Comparison of ENCODE assay signal across 8 mouse cellular contexts in genomic region chr4:105122429-105122828, GRCm38 (mm10). TPM values are rescaled to one million over a fixed set of nuclear protein-coding genes. Genes with fewer than 3 reads are reported as not detected.
DNase-seq lines count a peak whose midpoint lies in the region; ATAC-seq and TF ChIP-seq lines count a peak whose summit lies in the region.
"Had no signal": no experiment of that assay in that cellular context is flagged by ENCODE, and none has a peak within 500 bp of the region (broad histone marks: within the 10 kb centered on the region; RNA-seq: fewer than 3 reads in every experiment).

No protein-coding gene starts in this region.

- no peaks in the 10 kb centered on the region for H3K4me1 ChIP-seq in neural tube, embryonic 15.5 days
- no peaks in the 10 kb centered on the region for H3K4me1 ChIP-seq in embryonic facial prominence, embryonic 14.5 days (ENCODE audit: control insufficient read depth, insufficient read depth, low read length)
- H3K4me1 ChIP-seq in lung, embryonic 14.5 days (ENCODE audit: insufficient read depth) = no peaks in the 10 kb centered on the region

- no peaks in the 10 kb centered on the region for H3K27me3 ChIP-seq in neural tube, embryonic 15.5 days (replicated peaks)
- no peaks in the 10 kb centered on the region for H3K27me3 ChIP-seq in embryonic facial prominence, embryonic 14.5 days (replicated peaks; ENCODE audit: control insufficient read depth, insufficient read depth, low read length)
- H3K27me3 ChIP-seq in lung, embryonic 14.5 days (ENCODE audit: insufficient read depth, low read length) = no peaks in the 10 kb centered on the region
- H3K27me3 ChIP-seq in splenic B cell, adult 2 months (ENCODE audit: control insufficient read depth, insufficient read depth, low read length, poor library complexity, severe bottlenecking) = no peaks in the 10 kb centered on the region

- ATAC-seq in neural tube, embryonic 15.5 days (ENCODE audit: low FRiP score) = no peak
- no peak for ATAC-seq in embryonic facial prominence, embryonic 14.5 days (ENCODE audit: low read depth)
- no peak for ATAC-seq in lung, embryonic 14.5 days (ENCODE audit: insufficient read depth)

- DNase-seq in neural tube, embryonic 10.5 days (ENCODE audit: extremely low spot score, low spot score) = peak; percentile 62
- DNase-seq in adrenal gland, postnatal 36 days = peak; percentile 83 to 84
- DNase-seq in embryonic facial prominence, embryonic 14.5 days (ENCODE audit: low spot score) = peak; percentile 62
- peak; percentile 66 to 89 for DNase-seq in kidney, adult 8-10 months
- DNase-seq in lung, embryonic 14.5 days = peak; percentile 79
- DNase-seq in splenic B cell, adult 2 months (ENCODE audit: low read depth, low spot score) = peak; percentile 54

- TF ChIP-seq CTCF in lung, embryonic 14.5 days (IDR thresholded peaks at IDR 0.05; ENCODE audit: low read depth) = peak; percentile 62

- no peak overlapping the region for H3K4me2 ChIP-seq in neural tube, embryonic 15.5 days
- H3K4me2 ChIP-seq in embryonic facial prominence, embryonic 14.5 days (ENCODE audit: low read depth, low read length) = no peak overlapping the region
- no peak overlapping the region for H3K4me2 ChIP-seq in lung, embryonic 14.5 days

- no peaks in the 10 kb centered on the region for H3K36me3 ChIP-seq in neural tube, embryonic 15.5 days
- H3K36me3 ChIP-seq in embryonic facial prominence, embryonic 14.5 days (ENCODE audit: control insufficient read depth, insufficient read depth, low read length) = no peaks in the 10 kb centered on the region
- no peaks in the 10 kb centered on the region for H3K36me3 ChIP-seq in lung, embryonic 14.5 days (ENCODE audit: insufficient read depth)
- H3K36me3 ChIP-seq in splenic B cell, adult 2 months (ENCODE audit: control insufficient read depth, insufficient read depth, low read length, poor library complexity, severe bottlenecking) = no peaks in the 10 kb centered on the region

- WGBS in neural tube, embryonic 15.5 days = 48% methylated on average over 8 of the region's 8 CpGs
- 46% methylated on average over 8 of the region's 8 CpGs for WGBS in embryonic facial prominence, embryonic 14.5 days
- WGBS in lung, embryonic 14.5 days = 45% methylated on average over 8 of the region's 8 CpGs

- H3K9me3 ChIP-seq in neural tube, embryonic 15.5 days (replicated peaks) = no peaks in the 10 kb centered on the region
- 0 out of 2 replicates have a peak, but pooled peaks cover 3% of the 10 kb centered on the region for H3K9me3 ChIP-seq in embryonic facial prominence, embryonic 14.5 days (ENCODE audit: control insufficient read depth, low read length)
- H3K9me3 ChIP-seq in lung, embryonic 14.5 days (ENCODE audit: low read depth, low read length) = no peaks in the 10 kb centered on the region

- no peak overlapping the region for H3K9ac ChIP-seq in neural tube, embryonic 15.5 days (replicated peaks)
- H3K9ac ChIP-seq in embryonic facial prominence, embryonic 14.5 days (ENCODE audit: low read depth, low read length) = no peak overlapping the region
- H3K9ac ChIP-seq in lung, embryonic 14.5 days = no peak overlapping the region

- no peak overlapping the region for H3K27ac ChIP-seq in neural tube, embryonic 15.5 days (replicated peaks)
- no peak overlapping the region for H3K27ac ChIP-seq in embryonic facial prominence, embryonic 14.5 days (replicated peaks; ENCODE audit: low read depth, low read length)
- H3K27ac ChIP-seq in lung, embryonic 14.5 days (ENCODE audit: low read depth) = no peak overlapping the region
- H3K27ac ChIP-seq: macrophage had no signal

- H3K4me3 ChIP-seq in neural tube, embryonic 15.5 days (replicated peaks) = no peak overlapping the region
- H3K4me3 ChIP-seq in embryonic facial prominence, embryonic 14.5 days (ENCODE audit: low read depth, low read length) = no peak overlapping the region
- H3K4me3 ChIP-seq in lung, embryonic 14.5 days (ENCODE audit: low read depth, low read length) = no peak overlapping the region

RNA-seq across cellular contexts. Expression of gene Prkaa2, which starts 12.7 kb away (rescaled TPM):
- polyA plus RNA-seq in neural tube, embryonic 15.5 days (2015; fragmentation: Nextera tagmentation; extraction: Ambion mirVana) = 9.6 and 10.7 TPM in 2 replicates
- total RNA-seq in adrenal gland, postnatal 36 days (2021) = 10 to 100 TPM in 1 of 2 experiments, 1 to 10 TPM in 1; 6.8 to 13.7 TPM
- 3.9 and 5.6 TPM in 2 replicates for polyA plus RNA-seq in embryonic facial prominence, embryonic 14.5 days (2014; fragmentation: Nextera tagmentation; extraction: Ambion mirVana)
- polyA plus RNA-seq in lung, embryonic 14.5 days (2014; fragmentation: Nextera tagmentation; extraction: Ambion mirVana) = 1.2 and 1.9 TPM in 2 replicates

RNA-seq across cellular contexts. Expression of gene Plpp3, which starts 34.7 kb away (rescaled TPM):
- polyA plus RNA-seq in neural tube, embryonic 15.5 days (2015; fragmentation: Nextera tagmentation; extraction: Ambion mirVana) = 72.6 and 73.6 TPM in 2 replicates
- 100 to 1,000 TPM; 246 to 407 TPM for total RNA-seq in adrenal gland, postnatal 36 days (2021)
- 107 and 123 TPM in 2 replicates for polyA plus RNA-seq in embryonic facial prominence, embryonic 14.5 days (2014; fragmentation: Nextera tagmentation; extraction: Ambion mirVana)
- 64.8 and 67.1 TPM in 2 replicates for polyA plus RNA-seq in lung, embryonic 14.5 days (2014; fragmentation: Nextera tagmentation; extraction: Ambion mirVana)
